Mouse (Mus musculus) common myeloid progenitor, adult 5-6 weeks (primary cell): ENCODE data around the gene Tbc1d10a. TPM values are rescaled to one million over a fixed set of nuclear protein-coding genes. Genes with fewer than 3 reads are reported as not detected.

Experiments used
- ATAC-seq: replicated peaks from 2 replicates; pipeline ENCODE4 v1.8.0; 2016; ENCODE audit warnings: low read depth, mild to moderate bottlenecking, moderate TSS enrichment, inconsistent platforms; ENCODE audit not compliant: poor library complexity, severe bottlenecking
- total RNA-seq: library from RNA; stranded (forward); fragments of 200-1000, 187-1606 nt; gene quantifications from 2 replicates; pipeline ENCODE4 v1.2.3, GENCODE M21; 2017

The Tbc1d10a gene
- 4.7 and 6.3 TPM in 2 replicates for total RNA-seq

- peak; percentile 100 for ATAC-seq
Observed at GRCm38 (mm10) chr11:4186486-4187317, at the start of gene Tbc1d10a. Gene Tbc1d10a, plus strand, starts transcription at chr11:4186789.

GRCm38 (mm10) chr11:4138964-4139363, 47.6 kb upstream of the Tbc1d10a start:
- no peak for ATAC-seq

GRCm38 (mm10) chr11:4141505-4141904, 45.1 kb upstream of the Tbc1d10a start:
- no peak for ATAC-seq

GRCm38 (mm10) chr11:4142352-4142751, 44.2 kb upstream of the Tbc1d10a start:
- no peak for ATAC-seq

- no peak for ATAC-seq
Observed at GRCm38 (mm10) chr11:4143281-4144062, 43.1 kb upstream of the Tbc1d10a start.

GRCm38 (mm10) chr11:4146381-4146780, 40.2 kb upstream of the Tbc1d10a start:
- no peak for ATAC-seq

GRCm38 (mm10) chr11:4147098-4147497, 39.5 kb upstream of the Tbc1d10a start:
- no peak for ATAC-seq

GRCm38 (mm10) chr11:4148120-4148519, 38.5 kb upstream of the Tbc1d10a start:
- no peak for ATAC-seq

- no peak for ATAC-seq
Observed at GRCm38 (mm10) chr11:4148536-4149156, 37.9 kb upstream of the Tbc1d10a start.

GRCm38 (mm10) chr11:4149886-4150285, 36.7 kb upstream of the Tbc1d10a start:
- ATAC-seq = no peak

GRCm38 (mm10) chr11:4153694-4154093, 32.9 kb upstream of the Tbc1d10a start:
- ATAC-seq = no peak

- ATAC-seq = no peak
Observed at GRCm38 (mm10) chr11:4155641-4156040, 30.9 kb upstream of the Tbc1d10a start.

GRCm38 (mm10) chr11:4158676-4159075, 27.9 kb upstream of the Tbc1d10a start:
- ATAC-seq = no peak

- peak; percentile 98 for ATAC-seq
Observed at GRCm38 (mm10) chr11:4159808-4160708, 26.5 kb upstream of the Tbc1d10a start, which contains the start of the genes Ccdc157 and Sf3a1. Gene Ccdc157, minus strand, starts transcription at chr11:4160293. Gene Sf3a1, plus strand, starts transcription at chr11:4160350.

GRCm38 (mm10) chr11:4160758-4161480, 25.7 kb upstream of the Tbc1d10a start:
- ATAC-seq = 0 out of 2 replicates have a peak, but pooled peaks have one; percentile 8

- no peak for ATAC-seq
Observed at GRCm38 (mm10) chr11:4164701-4165100, 21.9 kb upstream of the Tbc1d10a start.

- no peak for ATAC-seq
Observed at GRCm38 (mm10) chr11:4166467-4167090, 20.0 kb upstream of the Tbc1d10a start.

GRCm38 (mm10) chr11:4174586-4174985, 12.0 kb upstream of the Tbc1d10a start:
- ATAC-seq = no peak
